Mouse (Mus musculus) G1E (cell line): Measurements from ENCODE around the gene Echdc3. TPM values are rescaled to one million over a fixed set of nuclear protein-coding genes. Genes with fewer than 3 reads are reported as not detected.

Source experiments
- ATAC-seq: 2 replicates; pipeline ENCODE4 v1.8.0; 2016; ENCODE audit warnings: mild to moderate bottlenecking; ENCODE audit not compliant: insufficient number of reproducible peaks, poor library complexity, low FRiP score, severe bottlenecking; ENCODE audit errors: extremely low read depth
- DNase-seq: peaks from one replicate; pipeline ENCODE4 v3.0.0; 2012; ENCODE audit warnings: low spot score
- H3K27me3 ChIP-seq: 2 replicates; pipeline ENCODE4 v1.6.1; 2012; ENCODE audit warnings: mild to moderate bottlenecking, low read length, inconsistent platforms; ENCODE audit not compliant: insufficient read depth
- H3K36me3 ChIP-seq: replicated peaks from 2 replicates; pipeline ENCODE3; 2012; ENCODE audit warnings: mild to moderate bottlenecking, inconsistent platforms
- H3K4me1 ChIP-seq: 2 replicates; pipeline ENCODE4 v1.6.1; 2012; ENCODE audit warnings: low read depth, low read length, inconsistent platforms, mixed read lengths; ENCODE audit not compliant: insufficient read depth
- H3K4me3 ChIP-seq: 2 replicates; pipeline ENCODE4 v1.5.1; 2012; ENCODE audit warnings: low read depth, mild to moderate bottlenecking, inconsistent platforms, low read length, moderate library complexity, mixed read lengths
- H3K9me3 ChIP-seq: replicated peaks from 2 replicates; pipeline ENCODE4 v1.6.1; 2012; ENCODE audit warnings: inconsistent platforms
- CTCF ChIP-seq: IDR thresholded peaks from 2 replicates; pipeline ENCODE4 v1.5.1; 2012; ENCODE audit warnings: low read depth, low read length, inconsistent platforms, mixed read lengths
- GATA1 ChIP-seq: IDR thresholded peaks from 2 replicates; pipeline ENCODE4 v1.6.1; 2012; ENCODE audit warnings: borderline replicate concordance, low read length, inconsistent platforms, mixed read lengths
- GATA2 ChIP-seq: IDR thresholded peaks from 2 replicates; pipeline ENCODE4 v1.6.1; 2012; ENCODE audit warnings: low read depth, low read length, inconsistent platforms, borderline replicate concordance
- POLR2AphosphoS5 ChIP-seq: IDR thresholded peaks from 2 replicates; pipeline ENCODE4 v1.6.1; 2012; ENCODE audit warnings: low read depth, low read length, inconsistent platforms; ENCODE audit not compliant: insufficient replicate concordance
- TAL1 ChIP-seq: conservative IDR thresholded peaks from 2 replicates; pipeline ENCODE4 v1.6.1; 2012; ENCODE audit warnings: low read depth, low read length, inconsistent platforms, mixed read lengths
- polyA plus RNA-seq: library from polyadenylated mRNA; stranded (reverse); fragments of >175 nt; gene quantifications from 2 replicates; pipeline ENCODE4 v1.2.3, GENCODE M21; 2012
- total RNA-seq, 2 experiments: library from RNA; stranded (forward) in 1 of 2; stranded (reverse) in 1 of 2; fragments of 200-1000 nt in 1 of 2; fragments of >200 nt in 1 of 2; fragmentation: Nextera tagmentation in 1 of 2; gene quantifications; 2 replicates each; pipeline ENCODE4 v1.2.3; 2014 to 2017

The Echdc3 gene
- total and polyA plus RNA-seq, 3 experiments = 0.27 TPM; not detected in 2

DNA sequence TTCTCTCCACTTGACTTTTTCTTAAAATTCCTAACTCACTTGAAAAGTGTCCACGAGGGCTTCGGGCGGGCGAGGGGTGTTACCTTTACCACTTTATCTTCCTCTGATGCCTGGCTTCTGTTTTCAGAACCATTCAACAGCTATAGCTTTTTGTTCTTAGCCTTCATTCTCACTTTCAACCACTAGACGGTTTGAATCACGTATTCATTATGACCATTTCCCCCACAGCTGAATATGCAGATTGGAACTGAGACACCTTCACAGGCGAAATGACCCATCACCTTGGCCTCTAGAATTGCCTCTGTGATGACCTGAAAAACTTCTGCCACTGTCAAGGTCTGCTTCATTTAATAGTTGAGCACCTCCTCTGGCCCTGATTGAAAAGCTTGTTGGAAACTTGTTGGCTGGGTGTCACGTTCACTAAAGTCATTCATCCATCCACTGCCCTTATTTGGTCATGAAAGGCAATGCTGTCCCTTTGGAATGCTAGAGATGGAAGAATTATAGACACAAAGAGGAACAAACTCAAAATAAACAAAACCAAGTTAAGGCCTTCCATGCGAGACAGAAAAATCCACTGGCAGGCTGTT is 72.2 kb downstream of the Echdc3 start:
- Histone ChIP-seq H3K27me3 (peaks cover 26% of the 10 kb centered on the region), H3K36me3 (no peaks in the 10 kb centered on the region), H3K4me3 (no peak overlapping the region), H3K9me3 (no peaks in the 10 kb centered on the region), H3K4me1 (no peaks in the 10 kb centered on the region)
- DNase-seq (no peak), ATAC-seq (no peak)
- TF ChIP-seq POLR2AphosphoS5 (no peak), TAL1 (no peak), GATA1 (no peak), GATA2 (no peak), CTCF (no peak)

Other genes starting within 250 kb of the Echdc3 start
- not detected in 2 replicates for gene Proser2, start 82.8 kb downstream of the Echdc3 start, total RNA-seq (2014; fragmentation: Nextera tagmentation)
- gene Proser2, start 82.8 kb downstream of the Echdc3 start, total RNA-seq (2017) = 0.06 and 0.11 TPM in 2 replicates
- gene Proser2, start 82.8 kb downstream of the Echdc3 start, polyA plus RNA-seq = not detected in 2 replicates
- gene Usp6nl, start 109.6 kb upstream of the Echdc3 start, total RNA-seq (2014; fragmentation: Nextera tagmentation) = 42.7 and 45.3 TPM in 2 replicates
- 17.3 and 17.5 TPM in 2 replicates for gene Usp6nl, start 109.6 kb upstream of the Echdc3 start, total RNA-seq (2017)
- 17.2 and 20.8 TPM in 2 replicates for gene Usp6nl, start 109.6 kb upstream of the Echdc3 start, polyA plus RNA-seq